Mouse (Mus musculus): ENCODE data around the gene Cfap73.
A peak's percentile ranks its signal among the peaks of the same experiment; 100 is the strongest.

Gene Cfap73

GRCm38 (mm10) chr5:120611416-120611815 lies 22.6 kb downstream of the Cfap73 start:
- no peak for DNase-seq

- DNase-seq: no peak
These were observed 23.1 kb downstream of the Cfap73 start for GRCm38 (mm10) chr5:120610906-120611305.

DNA sequence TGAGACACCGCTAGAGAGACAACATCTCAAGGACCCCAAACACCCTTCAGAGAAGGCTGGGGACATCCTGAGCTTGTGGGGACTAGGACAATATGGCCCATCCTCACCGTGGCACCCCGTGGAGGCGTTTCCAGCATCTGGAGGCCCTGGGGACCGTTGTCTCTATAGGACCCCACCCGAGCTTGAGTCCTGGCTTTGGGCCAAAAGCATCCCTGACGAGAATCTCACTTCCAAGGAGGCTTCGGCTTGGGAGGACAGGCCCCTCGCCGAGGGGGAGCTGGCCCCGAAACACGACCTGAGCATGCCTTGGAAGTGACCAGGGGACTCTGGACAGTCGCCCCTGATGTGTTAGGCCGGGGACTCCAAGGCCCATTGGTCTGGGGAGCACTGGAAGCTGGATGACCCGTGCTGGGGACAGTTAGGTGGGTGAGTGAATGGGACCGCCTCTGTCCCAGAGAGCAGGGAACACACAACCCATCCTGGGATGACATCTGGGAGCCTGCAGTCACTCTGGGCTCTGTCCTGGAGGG lies 24.7 kb downstream of the Cfap73 start:
- DNase-seq: no peak

DNA sequence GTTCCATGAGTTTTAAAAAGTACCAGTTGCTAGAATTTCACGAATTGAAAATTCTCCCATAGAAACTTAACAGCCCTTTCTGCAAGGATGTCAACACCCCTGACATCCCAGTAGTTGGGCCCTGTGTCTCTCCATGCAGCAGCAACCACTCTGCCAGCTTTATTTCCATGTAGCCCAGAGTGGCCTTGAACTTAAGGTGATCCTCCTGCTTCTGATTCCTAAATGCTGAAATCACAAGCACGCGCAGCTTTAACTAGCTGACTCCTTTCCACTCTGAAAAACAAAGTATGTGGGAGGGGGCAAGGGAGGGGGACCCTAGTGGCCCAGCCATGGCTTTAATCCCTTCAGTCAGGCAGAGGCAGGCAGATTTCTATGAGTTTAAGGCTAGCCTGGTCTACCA lies 26.7 kb downstream of the Cfap73 start:
- DNase-seq: no peak

DNA sequence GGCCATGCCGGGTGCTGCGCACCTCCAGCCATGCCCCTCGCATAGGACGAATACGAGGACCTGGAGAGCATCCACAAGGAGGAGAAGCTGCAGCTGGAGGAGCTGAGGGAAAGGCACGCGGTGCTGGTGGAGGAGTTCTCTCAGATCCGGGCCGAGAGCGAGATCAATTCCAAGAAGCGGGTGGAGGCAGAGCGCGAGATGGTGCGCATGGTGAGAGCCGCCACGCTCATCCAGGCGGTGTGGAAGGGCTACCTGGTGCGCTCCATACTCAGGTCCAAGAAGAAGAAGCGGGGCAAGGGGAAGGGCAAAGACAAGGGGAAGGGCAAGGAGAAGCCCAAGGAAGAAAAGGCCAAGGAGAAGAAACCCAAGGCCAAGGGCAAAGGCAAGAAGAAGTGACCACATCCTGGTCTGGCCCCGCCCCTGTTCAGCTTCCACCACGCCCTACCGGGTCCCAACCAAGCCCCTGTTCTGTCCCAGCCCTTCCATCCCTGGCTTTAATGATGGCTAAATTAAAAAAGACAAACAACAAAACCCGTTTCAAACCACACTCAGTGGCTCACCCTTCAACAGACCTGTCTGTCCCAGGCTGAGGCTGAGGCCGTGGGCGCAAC lies 27.3 kb downstream of the Cfap73 start:
- no peak for DNase-seq

GRCm38 (mm10) chr5:120605688-120606087 lies 28.3 kb downstream of the Cfap73 start:
- DNase-seq: peak; percentile 91

- no peak for DNase-seq
These were observed 28.8 kb downstream of the Cfap73 start for GRCm38 (mm10) chr5:120605241-120605661.

- peak; percentile 88 for DNase-seq
These were observed 29.2 kb downstream of the Cfap73 start for GRCm38 (mm10) chr5:120604839-120605238.

- DNase-seq: no peak
These were observed 30.5 kb downstream of the Cfap73 start for GRCm38 (mm10) chr5:120603515-120603914.

DNA sequence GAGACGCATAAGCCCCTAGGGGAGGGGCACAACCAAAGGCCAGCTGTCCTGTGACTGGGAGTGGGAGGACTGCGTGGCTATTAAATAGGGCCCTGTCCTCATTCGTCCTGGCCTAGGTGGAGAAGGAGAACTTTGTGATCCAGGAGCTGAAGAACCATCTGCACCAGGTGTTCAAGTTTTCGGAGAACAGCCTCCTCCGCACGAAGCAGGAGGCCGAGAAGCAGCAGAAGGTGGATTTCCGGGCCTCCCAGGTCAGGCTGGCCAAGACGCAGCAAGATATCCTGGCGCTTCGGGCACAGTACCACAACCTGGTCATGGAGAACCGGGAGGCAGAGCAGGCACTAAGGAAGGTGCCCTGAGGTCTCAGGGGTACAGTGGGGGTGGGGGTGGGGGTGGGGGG lies 31.8 kb downstream of the Cfap73 start:
- no peak for DNase-seq

- no peak for DNase-seq
These were observed 32.9 kb downstream of the Cfap73 start for GRCm38 (mm10) chr5:120600946-120601668.

DNA sequence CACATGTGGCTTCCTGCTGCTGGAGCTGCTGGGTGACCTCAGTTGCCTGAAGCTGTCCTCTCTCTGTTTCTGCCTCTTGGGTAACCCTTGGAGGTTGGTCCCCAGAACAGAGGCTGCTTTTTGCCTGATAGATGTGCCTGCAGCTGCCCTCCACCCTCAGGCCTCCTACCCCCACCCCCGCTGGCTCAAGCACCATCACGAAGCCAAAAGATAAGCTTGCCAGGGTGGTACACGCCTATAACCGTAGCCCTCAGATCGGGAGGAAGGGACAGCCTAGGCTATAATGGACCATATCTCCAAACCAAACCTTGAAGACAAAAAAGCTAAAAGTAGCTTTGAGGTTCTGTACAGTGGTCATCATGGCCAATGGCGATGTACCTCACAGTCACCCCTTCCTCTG lies 34.4 kb downstream of the Cfap73 start:
- DNase-seq: no peak

DNA sequence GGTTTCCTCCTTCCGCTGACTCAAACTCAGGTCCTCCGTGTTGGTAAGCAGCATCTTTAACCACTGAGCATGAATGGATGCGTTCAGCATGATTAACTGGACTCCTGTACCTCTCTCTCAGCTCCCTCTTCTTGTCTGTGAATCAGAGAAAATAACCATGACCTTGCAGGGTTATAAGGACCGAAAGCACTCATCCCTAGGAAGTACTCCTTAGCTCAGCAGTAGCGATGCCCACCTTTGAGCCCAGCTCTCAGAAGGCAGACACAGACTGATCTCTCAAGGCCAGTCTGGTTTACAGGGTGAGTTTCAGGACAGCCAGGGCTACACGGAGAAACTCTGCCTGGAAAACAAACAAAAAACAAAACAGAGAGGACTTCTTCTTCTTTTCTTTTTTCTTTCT lies 39.5 kb downstream of the Cfap73 start:
- DNase-seq: no peak

DNA sequence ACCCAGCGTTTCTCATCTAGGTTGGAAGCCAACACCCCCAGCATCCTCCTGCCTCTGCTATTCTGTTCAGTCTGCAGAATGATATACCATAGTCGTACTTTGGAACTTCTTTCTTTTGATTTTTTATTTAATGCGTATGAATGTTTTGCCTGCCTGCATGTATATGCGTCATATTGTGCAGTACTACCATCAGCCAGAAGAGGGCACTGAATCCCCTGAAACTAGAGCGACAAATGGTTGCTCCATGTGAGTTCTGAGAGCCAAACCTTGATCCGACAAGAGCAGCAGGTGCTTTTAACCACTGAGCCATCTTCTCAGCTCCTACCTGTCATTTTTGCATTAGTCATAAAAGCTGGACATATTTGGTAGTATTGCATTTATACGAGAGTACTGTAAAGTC lies 41.9 kb downstream of the Cfap73 start:
- DNase-seq: no peak

- no peak for DNase-seq
These were observed 43.6 kb downstream of the Cfap73 start for GRCm38 (mm10) chr5:120590356-120591010.

DNA sequence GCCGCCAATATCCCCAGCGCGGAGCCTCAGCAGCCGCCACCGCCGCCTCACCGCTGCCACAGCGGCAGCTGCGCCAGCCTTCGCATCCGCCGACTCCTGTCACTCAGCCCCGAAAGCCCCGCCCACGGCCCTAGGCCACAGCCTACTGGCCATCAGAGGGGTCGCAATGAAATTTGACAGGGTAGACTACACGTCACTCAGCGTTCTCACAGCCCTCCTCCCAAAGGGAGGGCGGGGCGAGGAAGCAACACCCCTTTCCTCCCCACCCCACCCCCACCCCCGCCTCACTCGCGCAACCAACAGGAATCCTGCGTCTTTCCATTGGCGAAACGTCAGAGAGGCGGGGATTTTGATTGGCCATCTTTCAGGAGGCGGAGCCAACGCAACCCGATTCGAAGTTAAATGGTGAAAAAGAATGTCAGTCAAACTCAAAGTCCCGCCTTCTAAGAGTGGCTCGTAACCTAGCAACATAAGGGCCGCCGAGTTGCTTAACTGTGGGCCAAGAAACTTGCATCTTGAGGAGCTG lies 45.4 kb downstream of the Cfap73 start, which contains the start of the genes Tpcn1 and Iqcd:
Tpcn1 (minus strand) TSS at position 105 of the 526 bp plus-strand sequence.
Iqcd (plus strand) TSS at position 448 of the 526 bp plus-strand sequence.
- DNase-seq: peak; percentile 98

- DNase-seq: no peak
These were observed 46.0 kb downstream of the Cfap73 start for GRCm38 (mm10) chr5:120587940-120588568.

DNA sequence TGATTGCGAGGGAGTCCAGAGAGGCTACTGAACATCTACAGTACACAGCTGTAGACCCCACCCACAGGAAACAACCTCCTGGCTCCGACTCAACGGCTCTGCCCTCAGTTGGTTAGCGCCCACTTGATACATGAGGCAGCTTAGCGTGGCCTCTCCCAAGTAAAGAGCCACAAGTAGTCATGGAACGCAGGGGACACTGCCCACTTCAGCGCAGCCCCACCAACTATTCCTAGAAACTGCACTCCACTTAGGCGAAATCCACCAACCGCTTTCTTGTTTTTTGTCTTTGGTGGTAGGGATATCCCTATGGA lies 46.5 kb downstream of the Cfap73 start:
- DNase-seq: no peak

GRCm38 (mm10) chr5:120586741-120587615 lies 47.1 kb downstream of the Cfap73 start:
- DNase-seq: no peak

DNA sequence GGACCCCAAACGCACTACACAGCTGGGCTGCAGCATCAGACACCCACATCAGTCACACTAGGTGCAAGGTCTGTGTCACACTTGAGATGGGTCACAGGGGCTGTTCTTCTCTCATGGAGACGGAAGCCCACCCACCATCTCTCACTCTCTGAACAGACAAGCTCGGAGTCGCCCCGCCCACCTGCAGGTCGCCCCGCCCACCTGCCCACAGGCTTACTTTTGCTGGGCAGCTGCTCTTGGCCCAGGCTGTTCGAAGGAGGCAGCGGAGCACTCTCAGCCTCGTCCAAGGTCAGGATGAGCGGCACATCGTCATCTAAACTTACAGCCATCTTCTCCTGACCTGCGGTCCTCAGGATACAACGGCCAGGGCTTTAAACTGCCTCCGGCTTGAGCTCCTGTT lies 49.1 kb downstream of the Cfap73 start:
- DNase-seq: no peak

DNA sequence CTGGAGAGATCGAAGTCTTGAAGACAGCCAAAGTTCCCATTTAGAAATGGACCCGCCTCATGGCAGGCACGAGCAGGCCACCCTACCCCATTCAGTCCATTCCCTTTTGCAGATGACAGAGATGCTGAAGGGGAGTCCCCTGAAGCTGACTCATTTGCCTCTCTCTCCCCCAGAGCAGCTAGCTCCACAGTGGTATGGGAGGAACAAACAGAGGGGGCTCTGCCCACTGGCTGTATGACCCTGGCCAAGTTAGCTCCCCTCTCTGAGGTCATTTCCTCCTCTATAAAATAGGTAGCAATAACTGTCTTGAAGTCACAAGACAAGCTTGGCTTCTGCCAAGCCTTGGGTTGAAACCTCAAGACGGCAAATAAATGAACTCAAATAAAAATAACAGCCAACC lies 50.5 kb downstream of the Cfap73 start:
- no peak for DNase-seq

DNA sequence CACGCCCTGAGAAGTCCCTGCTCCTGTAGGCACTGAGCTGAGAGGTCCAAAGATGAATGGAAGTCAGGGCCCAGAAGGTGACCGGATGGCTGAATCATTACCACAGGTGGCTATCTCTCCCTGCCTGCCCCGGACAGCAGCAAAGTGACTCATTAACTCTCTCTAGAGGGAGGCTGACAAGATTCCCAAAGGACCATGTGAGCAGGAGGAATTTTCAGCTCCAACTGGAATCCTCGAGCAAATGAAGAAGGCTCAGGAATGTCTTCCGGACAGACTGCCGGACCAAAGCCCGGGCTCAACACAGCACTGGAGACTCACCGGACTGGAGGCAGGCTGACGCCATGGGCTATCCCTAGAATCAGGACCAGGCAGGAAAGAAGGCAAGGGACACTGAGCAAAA lies 52.0 kb downstream of the Cfap73 start:
- DNase-seq: no peak

Measured in cerebellum, adult 11 months (tissue).